Mouse (Mus musculus) cerebellum, adult 2 months (tissue): ENCODE data around the gene Cd276.

Source experiments
- CTCF ChIP-seq: fragments of 200-500 bp; IDR thresholded peaks from 2 replicates; pipeline ENCODE4 v1.5.1; 2011; ENCODE audit warnings: low read depth, mild to moderate bottlenecking, control low read depth, low read length, moderate library complexity, borderline replicate concordance; ENCODE audit not compliant: insufficient read depth
- POLR2A ChIP-seq: fragments of 200-500 bp; IDR thresholded peaks from 2 replicates; pipeline ENCODE4 v1.6.1; 2011; ENCODE audit warnings: low read length, control low read depth, borderline replicate concordance; ENCODE audit not compliant: insufficient read depth

GRCm38 (mm10) chr9:58487076-58487475 lies 68.2 kb downstream of the Cd276 start:
- TF ChIP-seq CTCF = no peak
- TF ChIP-seq POLR2A = no peak
